Mouse (Mus musculus) CD8-positive naive resting alpha-beta T cell, adult 2 months (primary cell): ENCODE results near the gene Ubac2.

Experiments used
- DNase-seq, 2 experiments: peaks; one replicate each; pipeline ENCODE4 v3.0.0; 2022; ENCODE audit warnings: low read depth in 2 of 2, low spot score in 2 of 2

Ubac2 gene

GRCm38 (mm10) chr14:121999455-121999854 lies 121.0 kb downstream of the Ubac2 start:
- DNase-seq, result no peak

GRCm38 (mm10) chr14:122000346-122001105 lies 122.1 kb downstream of the Ubac2 start:
- no peak for DNase-seq

DNA sequence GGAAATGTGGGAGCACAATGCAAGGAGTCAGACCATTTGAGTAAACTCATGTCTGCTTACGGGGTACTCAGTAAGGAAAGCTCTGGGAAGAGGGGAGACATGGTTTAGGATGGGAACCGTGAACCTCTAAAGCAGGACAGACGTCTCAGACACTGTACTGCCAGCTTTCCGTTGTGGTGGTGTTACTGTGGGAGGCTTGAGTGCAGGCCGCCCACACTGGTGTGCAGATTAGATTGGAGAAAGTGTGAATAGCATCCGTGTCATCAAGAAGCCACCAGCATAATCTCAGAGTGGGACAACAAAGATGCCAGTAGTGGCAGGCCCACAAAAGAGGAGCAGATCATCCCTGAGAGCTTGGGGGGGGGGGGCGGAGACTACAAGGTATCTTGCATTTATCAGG lies 123.8 kb downstream of the Ubac2 start:
- no peak for DNase-seq

DNA sequence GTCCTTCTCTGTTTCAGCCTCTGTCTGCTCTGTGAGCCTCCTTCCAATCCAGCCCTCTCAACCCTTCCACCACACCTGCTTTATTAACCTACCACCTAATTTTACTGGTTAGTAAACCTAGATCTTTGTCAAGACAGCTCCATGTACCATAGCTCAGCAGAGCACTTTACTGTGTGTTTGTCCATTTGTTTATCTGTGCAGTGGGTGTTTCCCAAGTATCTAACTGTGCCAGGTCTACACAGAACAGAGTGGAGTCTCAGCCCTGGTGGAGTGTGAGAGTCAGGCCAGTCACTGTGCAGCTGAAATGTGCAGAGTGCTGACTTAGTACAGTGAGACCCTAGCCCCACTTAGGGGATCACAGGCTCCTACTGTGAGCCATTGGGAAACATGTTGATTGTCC lies 125.4 kb downstream of the Ubac2 start:
- DNase-seq, result no peak

GRCm38 (mm10) chr14:122008261-122008660 lies 129.8 kb downstream of the Ubac2 start:
- no peak for DNase-seq

- peak; percentile 81 to 82 for DNase-seq
Observed at GRCm38 (mm10) chr14:122009502-122009901, 131.1 kb downstream of the Ubac2 start.

- DNase-seq, result no peak
Observed at GRCm38 (mm10) chr14:122010301-122010700, 131.9 kb downstream of the Ubac2 start.

DNA sequence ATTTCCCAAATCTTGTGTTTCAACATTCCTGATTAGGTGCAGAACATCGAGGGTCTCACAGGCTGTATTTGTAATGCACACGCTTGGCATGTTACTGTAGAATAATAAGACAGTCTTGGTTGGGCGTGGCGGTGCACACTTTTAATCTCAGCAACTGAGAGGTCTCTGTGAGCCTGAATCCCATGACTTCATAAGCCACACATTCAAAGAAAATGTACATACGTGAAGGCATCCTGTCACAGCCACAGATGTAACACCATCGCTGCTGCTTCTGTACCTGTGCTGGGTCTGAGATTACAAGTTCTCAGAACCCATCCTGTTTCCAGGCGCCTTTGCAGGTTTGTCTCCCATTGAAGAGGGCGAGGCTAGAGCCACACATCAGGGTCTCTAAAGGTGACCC lies 133.3 kb downstream of the Ubac2 start:
- peak; percentile 59 to 64 for DNase-seq

DNA sequence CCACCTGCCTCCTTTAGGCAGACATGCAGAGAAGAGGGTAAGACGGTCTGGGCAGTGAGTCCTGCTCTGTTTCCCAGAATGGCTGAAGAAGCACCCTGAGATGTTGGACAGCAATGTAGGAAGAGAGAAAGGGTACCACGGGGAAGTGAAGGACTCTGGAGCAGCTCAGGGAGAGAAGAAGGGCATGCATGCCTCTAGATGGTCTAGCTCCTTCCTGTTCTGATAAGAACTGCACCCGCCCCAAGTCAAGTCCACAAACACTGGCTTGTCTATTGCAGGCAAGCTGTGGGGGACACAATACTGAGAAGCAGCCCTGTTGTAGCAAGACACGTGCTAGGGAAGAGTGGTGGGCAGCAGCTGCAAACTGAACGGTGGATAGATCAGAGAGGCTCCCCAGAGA lies 133.8 kb downstream of the Ubac2 start:
- peak in 1 of 2 experiments; percentile 25 for DNase-seq

DNA sequence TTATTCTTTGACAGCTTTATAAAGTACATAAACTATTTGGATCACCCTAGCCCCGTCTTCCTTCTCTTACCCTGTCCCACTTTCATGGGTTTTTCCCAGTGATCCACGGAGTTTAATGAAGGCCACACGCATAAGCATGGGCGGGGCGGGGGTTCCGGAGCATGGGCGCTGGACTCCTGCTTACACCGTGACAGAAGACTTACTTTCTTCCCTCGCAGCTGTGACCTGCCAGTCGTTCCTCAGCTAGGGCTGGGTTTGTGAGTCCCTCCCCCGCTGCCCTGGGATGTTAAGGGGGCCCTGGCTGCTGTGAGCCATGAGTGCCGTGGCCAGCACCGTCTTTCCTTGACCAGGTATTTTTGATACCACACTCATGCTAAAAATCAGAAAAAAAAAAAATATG lies 134.4 kb downstream of the Ubac2 start:
- DNase-seq, result no peak

DNA sequence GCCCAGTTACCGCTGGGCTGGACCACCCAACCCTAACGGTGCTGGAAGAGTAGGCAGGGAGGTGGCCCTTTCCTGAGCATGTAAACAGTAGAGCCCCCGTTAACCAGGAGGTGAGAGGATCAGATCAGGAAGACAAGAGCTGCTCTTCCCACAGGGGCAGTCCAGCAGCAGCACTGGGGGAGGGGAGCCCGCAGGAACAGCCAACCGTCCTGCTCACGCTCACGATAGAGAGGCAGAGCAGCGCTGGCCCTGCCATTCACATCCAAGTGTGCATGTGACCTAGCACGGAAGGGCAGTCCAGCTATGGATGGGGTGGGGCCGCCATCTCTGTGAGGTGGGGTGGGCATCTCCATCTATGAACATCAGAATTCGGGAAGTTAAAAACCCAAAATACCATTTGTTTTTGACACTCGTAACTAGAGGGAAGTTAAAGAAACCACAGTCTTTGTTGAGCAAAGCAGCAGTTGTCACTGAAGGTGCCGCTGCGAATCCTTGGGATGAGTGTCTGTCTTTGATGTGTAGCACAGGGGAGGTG lies 135.1 kb downstream of the Ubac2 start:
- DNase-seq, result peak; percentile 52 to 59

DNA sequence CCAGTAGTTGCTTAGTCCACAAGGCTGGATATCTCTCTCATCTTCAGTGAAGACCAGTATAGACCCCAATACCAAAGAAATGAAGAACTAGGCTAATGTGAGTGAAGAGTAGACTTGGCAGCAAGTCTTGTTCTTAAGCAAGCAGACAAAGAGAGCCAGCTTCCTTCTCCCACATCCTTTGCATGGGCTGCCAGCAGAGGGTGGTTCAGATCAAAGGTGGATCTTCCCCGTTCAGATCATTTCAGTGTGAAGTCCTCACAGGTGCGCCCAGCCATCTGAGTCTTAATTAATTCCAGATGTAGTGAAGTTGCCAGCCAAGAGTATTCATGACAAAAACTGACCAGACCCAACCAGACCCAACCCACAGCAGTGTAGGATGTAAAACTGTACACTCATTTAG lies 139.5 kb downstream of the Ubac2 start:
- DNase-seq, result peak in 1 of 2 experiments; percentile 24

DNA sequence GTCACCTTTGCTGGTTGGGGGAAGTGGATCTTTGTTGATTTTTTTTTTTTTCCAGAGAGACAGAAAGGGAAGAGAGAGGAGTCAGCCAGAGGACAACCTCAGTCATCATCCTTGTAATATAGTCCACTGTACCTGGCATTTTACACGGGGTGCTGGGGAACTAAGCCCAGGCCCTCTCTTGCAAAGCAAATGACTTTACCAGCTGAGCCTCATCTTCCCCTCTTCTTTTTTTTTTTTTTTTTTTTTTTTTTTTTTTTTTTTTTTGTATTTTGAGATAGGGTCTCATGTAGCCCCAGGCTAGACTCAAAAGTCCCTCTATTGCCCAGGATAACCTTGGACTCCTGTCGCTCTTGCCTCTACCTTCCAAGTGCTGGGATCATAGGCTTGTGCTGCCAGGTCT lies 141.0 kb downstream of the Ubac2 start:
- no peak for DNase-seq

DNA sequence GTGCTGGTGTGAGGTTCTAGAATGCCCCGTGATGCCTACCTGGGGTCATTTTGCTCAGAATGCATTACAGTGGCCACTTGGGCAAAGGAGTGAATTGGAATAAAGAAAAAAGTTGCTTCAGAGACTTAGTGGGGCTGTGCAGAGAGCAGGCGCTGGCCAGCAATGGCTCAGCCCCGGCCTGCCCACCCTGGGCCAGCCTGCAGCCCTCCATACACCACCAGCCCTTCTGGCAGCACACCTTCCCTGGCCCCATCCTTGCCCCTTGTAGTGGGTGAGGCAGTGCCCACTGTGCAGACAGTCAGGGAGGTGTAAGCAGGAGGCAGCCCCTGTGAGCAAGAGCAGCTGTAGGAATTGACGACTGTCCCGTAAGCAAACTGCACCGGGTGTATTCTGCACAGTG lies 142.1 kb downstream of the Ubac2 start:
- no peak for DNase-seq

GRCm38 (mm10) chr14:122023054-122023453 lies 144.6 kb downstream of the Ubac2 start:
- DNase-seq, result no peak

GRCm38 (mm10) chr14:122023928-122024327 lies 145.5 kb downstream of the Ubac2 start:
- DNase-seq, result no peak

GRCm38 (mm10) chr14:122028926-122029745 lies 150.7 kb downstream of the Ubac2 start:
- peak; percentile 41 to 61 for DNase-seq

DNA sequence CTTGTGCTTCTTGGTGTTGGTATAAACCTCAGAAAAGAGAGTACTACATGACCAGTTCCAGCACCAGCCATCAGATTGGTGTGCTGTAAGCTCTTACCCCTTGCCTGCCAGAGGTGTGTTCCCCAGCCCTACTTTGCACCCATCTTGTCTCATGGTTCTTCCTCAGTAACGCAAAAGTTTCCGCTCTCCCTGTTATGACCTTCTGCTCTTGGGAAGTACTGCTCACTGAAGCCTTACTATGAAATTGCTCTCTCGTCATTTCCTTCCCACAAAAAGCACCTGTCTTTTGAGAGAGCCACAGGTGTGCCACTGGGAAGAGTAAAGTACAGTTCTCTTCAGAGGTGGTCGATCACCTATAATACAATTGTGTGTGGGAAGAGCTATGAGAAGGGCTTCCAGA lies 151.4 kb downstream of the Ubac2 start:
- DNase-seq, result no peak

- no peak for DNase-seq
Observed at GRCm38 (mm10) chr14:122032045-122032444, 153.6 kb downstream of the Ubac2 start.

DNA sequence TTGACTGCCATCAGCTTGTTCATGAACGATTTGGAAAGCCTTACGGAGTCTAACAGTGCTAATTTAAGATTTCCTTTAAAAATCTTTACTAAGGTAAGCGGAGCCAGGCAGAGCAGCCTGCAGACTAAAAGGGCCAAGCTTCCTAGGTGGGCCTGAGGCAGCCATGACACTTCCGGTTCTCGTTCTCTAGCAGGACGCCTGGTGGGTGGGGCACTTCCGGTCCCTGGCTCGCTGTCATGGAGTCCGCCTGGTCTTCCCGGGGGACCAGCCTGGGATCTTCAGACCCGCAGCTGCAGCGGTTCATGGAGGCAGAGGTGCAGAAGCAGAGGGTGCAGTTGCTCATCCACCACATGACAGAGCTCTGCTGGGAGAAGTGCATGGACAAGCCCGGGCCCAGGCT lies 156.0 kb downstream of the Ubac2 start, which contains the start of gene Timm8a2:
TSS of gene Timm8a2 (plus strand) at position 224 of the 400 bp plus-strand sequence.
- no peak for DNase-seq

DNA sequence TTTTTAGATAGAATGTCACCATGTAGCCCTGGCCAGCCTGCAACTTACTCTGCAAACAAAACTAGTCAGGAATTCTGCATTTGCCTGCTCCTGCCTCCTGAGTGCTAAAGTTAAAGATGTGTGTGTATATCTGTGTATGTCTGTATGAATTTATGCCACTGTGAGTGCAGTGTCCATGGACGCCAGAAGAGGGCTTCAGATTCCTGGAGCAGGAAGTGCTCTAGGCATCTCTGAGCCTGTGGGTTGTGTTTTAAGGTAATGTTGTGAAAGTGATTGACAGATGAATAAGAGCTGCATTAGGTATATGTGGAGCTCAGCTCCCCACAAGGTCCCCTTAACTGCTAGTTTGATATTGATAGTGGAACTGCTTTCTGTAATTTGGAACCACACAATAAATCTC lies 156.8 kb downstream of the Ubac2 start:
- DNase-seq, result peak in 1 of 2 experiments; percentile 28

DNA sequence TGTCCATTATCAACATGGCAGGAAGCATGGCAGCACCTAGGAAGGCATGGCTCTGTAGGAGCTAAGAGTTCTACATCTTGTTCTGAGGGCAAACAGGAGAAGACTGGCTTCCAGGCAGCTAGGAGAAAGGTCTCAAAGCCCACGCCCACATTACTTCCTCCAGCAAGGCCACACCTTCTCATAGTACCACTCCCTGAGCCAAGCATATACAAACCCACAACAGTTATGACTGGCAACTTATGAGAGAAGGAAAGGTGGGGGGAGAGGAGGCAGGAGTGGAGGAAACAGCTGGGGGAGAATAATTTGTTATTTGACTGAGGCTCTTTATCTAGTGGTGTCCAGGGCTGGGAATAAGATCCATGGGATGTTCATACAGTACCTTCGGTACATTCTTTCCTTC lies 157.4 kb downstream of the Ubac2 start:
- no peak for DNase-seq
